Mouse (Mus musculus) brain, embryonic 14.5 days (tissue): ENCODE data around the gene Cacnb4. TPM values are rescaled to one million over a fixed set of nuclear protein-coding genes. Genes with fewer than 3 reads are reported as not detected.

ENCODE experiments used
- DNase-seq: peaks from one replicate; pipeline ENCODE4 v3.0.0-alpha.2; 2011; ENCODE audit warnings: low read depth
- CTCF ChIP-seq: fragments of 200-500 bp; IDR thresholded peaks from 2 replicates; pipeline ENCODE4 v1.5.1; 2012; ENCODE audit warnings: inconsistent platforms, mild to moderate bottlenecking, moderate library complexity, borderline replicate concordance; ENCODE audit not compliant: insufficient read depth, insufficient read length; ENCODE audit errors: extremely low read depth
- POLR2A ChIP-seq: fragments of 200-500 bp; IDR thresholded peaks from 2 replicates; pipeline ENCODE4 v1.6.1; 2012; ENCODE audit warnings: mild to moderate bottlenecking, inconsistent platforms, borderline replicate concordance; ENCODE audit not compliant: poor library complexity, insufficient read depth, insufficient read length, severe bottlenecking; ENCODE audit errors: extremely low read depth
- polyA plus RNA-seq: library from polyadenylated mRNA; depleted of rRNA; stranded (reverse); fragments of >200 nt; gene quantifications from 2 replicates; pipeline ENCODE4 v1.2.3, GENCODE M21; 2012

The Cacnb4 gene
- polyA plus RNA-seq, 1 experiment, result 11.7 TPM

DNA sequence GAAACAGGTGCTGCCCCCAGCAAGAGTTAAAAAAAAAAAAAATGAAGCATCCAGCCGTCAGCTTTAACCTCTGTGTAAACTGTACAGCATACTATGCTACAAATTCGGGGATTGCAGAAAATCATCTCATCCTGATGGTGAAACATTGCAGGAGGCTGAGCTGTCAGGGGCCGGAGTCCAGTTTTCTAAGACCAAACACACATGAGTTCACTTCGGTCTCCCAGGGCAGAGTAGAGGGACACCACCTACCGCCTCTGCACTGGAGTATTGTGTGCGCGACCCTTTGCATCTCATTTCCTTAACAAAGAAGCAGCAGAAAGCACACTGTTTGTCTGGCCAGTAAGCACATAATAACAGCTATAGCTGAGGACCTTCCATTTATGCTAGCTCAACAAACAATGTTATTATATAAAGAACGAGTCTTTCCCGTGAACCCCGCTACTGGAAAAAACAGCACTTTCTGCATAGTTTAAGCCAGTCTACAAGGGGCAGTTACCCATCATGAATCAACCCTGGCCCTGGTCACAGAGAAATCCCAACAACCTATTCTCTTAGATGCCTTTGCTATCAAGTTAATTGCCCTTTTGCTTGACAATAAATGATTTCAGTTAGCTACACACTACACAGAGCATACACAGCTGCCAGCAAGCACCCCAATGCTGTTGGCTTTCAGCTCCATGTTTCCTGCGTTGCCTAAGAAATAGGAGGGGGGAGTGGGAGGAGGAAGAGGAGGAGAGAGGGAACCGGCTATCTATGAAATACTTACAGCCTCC is 118.9 kb downstream of the Cacnb4 start:
- TF ChIP-seq POLR2A (no peak), CTCF (no peak)
- DNase-seq, result peak; percentile 82

DNA sequence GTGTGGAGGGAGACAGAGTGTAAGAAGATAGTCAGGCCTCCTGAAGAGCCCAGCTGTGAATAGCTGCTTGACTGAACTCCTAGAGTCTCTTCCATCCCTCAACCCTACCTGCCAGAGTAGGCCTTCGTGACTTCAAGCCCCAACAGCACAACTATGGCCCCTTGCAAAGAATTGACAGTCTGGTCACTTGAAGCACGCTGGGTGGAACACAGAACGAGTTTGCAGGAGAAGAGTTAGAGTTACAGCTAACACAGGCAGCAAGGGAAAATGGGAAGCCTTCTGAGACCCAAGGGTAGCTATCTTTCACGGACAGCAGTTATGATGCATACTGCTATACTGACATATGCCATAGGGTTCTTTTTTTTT is 119.7 kb downstream of the Cacnb4 start:
- peak; percentile 13 for DNase-seq
- TF ChIP-seq POLR2A (no peak), CTCF (no peak)

DNA sequence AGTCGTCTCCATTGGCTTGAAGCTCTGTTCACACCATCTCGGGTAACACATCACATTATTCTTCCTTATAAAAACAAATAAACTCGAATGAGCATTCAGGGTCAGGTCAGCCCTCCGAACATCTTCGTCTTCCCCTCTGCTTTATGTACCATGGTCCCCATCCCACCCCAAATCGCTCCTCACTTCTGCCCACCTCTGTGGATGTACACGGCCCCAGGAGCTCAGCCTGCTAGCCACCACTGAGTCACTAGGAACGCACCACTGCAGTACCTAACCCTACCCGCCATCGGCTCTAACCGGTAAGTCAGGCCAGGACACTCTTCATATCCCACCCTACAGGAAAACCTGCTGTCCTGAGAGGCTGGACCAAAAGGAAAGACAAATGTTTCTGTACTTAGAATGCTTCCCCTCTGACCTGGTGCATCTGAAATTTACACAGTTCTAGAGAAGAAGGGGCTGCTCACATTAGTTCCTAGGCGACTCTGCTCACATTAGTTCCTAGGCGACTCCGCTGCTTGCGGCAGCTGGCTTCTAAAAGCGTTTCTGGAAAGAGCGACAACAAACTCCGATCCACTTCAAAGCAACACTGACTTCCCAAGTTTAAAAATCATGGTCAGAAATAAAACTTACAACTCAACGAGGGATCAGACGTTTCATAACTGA is 120.2 kb downstream of the Cacnb4 start:
- no peak for TF ChIP-seq CTCF
- no peak for TF ChIP-seq POLR2A
- DNase-seq, result peak; percentile 51

DNA sequence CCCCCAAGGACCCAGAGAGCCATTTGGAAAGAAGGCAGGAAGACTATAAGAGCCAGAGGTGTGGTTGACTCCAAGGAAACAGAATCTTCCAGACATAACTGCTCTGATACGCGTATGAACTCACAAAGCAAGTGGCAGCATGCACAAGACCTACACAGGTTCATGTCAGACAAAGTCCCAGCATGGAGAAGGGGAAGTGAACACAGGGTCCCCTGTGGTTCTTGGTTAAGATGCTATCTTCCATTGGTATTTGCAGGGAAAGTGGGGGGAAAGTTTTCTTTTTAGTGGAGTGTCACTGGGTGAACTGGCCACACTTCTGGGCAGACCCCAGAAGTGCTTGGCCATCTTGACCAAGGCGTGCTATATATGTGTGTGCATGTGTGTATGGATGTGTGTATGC is 128.2 kb downstream of the Cacnb4 start:
- no peak for DNase-seq
- TF ChIP-seq CTCF (no peak), POLR2A (no peak)

DNA sequence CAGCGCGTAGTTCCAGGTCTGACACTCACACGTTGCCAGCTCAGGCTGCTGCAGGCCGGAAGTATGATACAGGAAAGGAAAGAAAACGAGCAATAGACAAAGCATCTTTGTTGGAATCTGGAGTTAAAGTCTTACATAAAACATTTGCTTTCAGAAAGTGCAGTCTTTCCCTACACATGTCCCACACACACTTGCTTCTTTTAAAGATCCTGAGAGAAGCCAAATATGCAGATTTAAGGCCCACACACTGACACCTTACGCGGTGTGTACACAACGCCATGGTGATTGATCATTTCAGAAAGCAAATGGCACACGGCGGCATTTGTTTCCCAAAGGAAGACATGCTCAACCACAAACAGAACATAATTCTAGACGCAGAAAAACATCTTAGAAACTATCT is 129.3 kb downstream of the Cacnb4 start:
- no peak for TF ChIP-seq POLR2A
- no peak for DNase-seq

DNA sequence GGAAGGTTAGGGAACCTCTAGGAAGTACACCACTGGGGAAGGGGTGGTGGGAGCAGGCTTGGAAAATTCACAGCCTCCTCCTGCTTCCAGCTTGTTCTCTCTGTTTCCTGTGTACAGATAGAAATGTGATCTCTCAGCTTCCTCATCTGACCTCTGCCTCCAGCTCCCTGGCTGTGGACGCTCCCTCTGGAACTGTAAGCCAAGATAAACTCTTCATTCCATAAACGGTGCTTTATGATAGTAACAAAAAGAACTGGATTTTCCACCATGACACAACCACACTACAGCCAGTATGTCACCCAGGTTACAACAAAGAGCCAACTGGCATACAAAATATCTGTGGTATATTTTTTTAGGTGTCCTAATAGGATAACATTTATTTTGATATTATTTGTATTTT is 132.1 kb downstream of the Cacnb4 start:
- TF ChIP-seq CTCF (no peak), POLR2A (no peak)
- no peak for DNase-seq

DNA sequence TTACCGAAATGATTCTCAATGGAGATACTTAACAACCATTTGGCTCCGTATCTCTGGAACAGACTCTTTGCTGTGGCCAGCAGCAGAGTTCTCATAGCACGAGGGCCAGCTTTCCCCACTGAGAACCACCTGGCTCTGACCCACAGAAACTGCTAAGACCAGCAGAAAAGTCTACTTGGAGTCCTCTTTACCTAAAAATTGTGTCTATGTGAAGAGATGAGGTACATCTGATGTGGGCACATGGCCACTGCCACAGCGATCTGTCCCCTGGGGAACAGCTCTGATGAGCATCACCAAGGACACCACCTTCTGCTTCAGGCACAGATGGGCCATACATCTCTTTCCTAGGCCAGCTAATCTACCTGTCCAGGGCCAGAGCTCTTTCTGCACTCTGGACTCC is 135.6 kb downstream of the Cacnb4 start:
- no peak for TF ChIP-seq CTCF
- no peak for TF ChIP-seq POLR2A
- DNase-seq, result no peak

DNA sequence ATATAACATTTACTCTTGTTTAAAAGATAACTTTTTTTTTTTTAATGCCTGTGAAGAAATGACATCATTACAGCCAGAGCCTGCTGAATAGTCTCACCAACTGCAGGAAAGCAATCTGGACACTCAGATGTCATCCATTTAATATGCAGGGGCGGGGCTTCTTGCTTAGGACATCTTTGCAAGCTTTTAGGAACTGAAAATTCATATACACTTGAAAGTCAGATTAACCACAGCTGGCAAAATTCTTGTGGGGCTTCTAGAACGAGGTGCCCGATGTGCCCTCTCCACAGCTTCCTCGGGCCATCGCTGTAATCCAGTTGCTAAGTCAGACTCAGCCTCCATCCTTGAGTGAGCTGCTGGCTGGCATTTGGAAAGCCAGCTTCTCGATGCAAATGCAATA is 137.3 kb downstream of the Cacnb4 start:
- DNase-seq, result no peak
- TF ChIP-seq CTCF, result no peak
- TF ChIP-seq POLR2A, result no peak

DNA sequence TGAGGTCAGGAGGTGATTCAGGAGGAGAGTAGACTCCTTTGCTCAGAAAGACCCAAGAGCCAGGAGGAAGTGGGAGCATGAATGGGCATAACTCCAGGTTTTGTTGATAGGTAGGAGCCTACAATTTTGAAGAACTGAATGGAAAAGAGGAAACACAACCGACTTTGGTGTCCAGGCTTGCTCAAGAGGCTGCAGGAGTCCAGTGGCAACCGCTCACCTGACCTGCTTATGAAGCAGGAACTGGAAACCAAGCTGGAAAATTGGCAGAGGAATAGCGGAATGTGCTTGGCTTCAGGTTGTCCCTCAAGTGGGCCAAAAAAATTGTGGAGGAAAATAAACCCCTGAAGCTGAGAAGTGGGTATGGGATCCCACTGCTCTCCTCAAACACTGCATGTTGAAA is 139.0 kb downstream of the Cacnb4 start:
- TF ChIP-seq POLR2A (no peak), CTCF (no peak)

DNA sequence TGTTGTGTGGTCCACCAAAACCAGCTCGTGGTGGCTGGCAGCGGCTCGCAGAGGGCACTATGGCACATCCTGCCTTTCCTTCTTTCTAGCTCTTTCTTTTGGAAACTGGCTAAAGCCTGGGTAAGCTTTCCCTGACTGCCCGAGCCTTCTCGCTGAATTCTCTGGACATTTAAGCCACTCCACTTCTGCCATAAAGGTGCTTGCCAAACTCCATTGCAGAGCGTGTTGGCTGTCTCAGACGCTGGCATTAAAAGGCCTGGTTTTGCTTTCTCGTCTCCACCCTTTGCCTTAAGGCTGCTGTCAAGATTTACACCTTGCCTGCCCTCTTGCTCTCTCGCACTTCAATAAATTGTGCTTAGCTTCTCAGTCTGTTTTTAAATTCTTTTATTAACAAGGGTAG is 139.5 kb downstream of the Cacnb4 start:
- TF ChIP-seq CTCF, result no peak
- no peak for TF ChIP-seq POLR2A
- no peak for DNase-seq

More for the DNA sequence above, 139.0 kb downstream of the Cacnb4 start:
- DNase-seq, result no peak

DNA sequence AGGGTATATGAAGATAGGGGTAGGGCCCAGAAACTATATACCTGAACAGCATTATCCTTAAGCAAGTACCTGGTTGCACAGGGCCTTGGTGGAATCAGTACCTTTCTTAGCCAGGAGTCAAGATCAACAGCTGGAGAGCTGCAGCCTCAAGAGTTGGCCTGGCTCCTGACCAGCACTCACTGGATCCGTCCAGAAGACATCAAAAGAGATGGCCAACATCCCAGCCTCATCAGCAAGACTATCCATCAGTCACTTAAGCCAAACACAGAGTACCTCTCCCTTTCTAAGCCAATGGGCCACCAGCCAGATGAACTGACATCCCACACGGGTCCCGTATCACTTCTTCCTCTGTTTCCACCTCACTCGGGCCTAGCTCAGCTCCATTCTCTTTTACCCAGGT is 140.1 kb downstream of the Cacnb4 start:
- TF ChIP-seq CTCF (no peak), POLR2A (no peak)
- DNase-seq, result no peak

DNA sequence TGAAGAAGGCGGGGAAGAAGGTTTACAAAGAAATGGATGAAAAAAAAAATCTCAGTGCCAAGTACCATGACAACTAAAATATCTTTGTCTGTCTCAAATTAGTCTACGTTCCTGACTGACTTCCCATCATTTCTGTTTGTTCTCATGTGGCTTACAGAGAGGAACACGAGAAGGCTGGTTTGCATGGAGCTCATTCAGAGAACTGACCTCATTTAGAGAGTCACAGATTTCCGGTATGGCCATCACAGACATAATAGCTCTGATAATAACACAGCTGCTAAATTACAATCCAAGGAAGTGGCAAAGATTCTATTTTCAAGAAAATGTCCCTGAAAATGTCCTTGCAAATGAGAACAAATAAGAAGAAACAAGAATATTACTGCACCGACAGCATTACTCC is 142.9 kb downstream of the Cacnb4 start:
- no peak for TF ChIP-seq POLR2A
- no peak for DNase-seq

DNA sequence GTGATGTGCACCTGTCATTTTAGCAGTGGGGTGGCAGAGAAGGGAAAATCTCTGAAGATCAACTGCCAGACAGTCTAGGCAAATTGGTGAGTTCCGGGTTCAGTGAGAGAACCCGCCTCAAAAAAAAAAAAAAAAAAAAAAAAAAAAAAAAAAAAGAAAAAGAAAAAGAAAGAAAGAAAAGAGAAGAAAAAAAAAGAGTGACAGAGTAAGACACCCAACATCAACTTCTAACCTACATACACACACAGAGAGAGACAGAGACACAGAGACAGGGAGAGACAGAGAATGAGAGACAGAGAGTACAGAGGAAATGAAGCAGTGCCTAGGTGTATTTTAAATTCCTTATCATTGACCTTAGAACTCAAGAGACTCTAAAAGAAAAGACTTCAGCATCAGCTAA is 146.1 kb downstream of the Cacnb4 start:
- no peak for DNase-seq
- TF ChIP-seq CTCF, result no peak
- TF ChIP-seq POLR2A, result no peak

DNA sequence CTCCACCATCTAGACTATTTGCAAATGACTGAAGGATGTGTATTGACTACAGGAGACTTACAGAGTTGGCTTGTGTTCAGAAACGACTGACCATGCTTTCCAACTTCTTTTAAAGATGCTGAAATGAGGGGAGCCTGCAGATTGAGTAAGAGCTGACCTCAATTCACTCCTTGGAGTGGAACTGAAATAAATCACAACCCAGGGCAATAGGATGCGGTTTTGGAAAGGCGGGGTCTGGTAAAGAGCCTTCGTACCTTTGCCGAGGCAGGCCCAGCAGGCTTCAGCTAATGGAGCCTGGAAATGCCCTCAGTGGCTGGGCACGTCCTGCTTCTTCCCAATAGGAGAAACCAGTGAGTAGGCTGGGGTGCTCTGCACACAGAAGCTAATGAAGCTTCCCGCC is 147.4 kb downstream of the Cacnb4 start:
- no peak for TF ChIP-seq CTCF
- no peak for TF ChIP-seq POLR2A
- DNase-seq, result no peak
